Mouse (Mus musculus): ENCODE data around the gene Ankrd36. TPM values are rescaled to one million over a fixed set of nuclear protein-coding genes. Genes with fewer than 3 reads are reported as not detected.
"Not testable (repeated sequence)": the region's sequence is repeated elsewhere in the genome, so short reads cannot be mapped to it uniquely, and the experiment has no call there.

Ankrd36 gene
- total RNA-seq (2017): not detected in 2 replicates

- no peak for ATAC-seq (replicated peaks in 1 of 2; ENCODE audit: insufficient read depth in 1 of 2, low FRiP score in 2 of 2, low TSS enrichment in 1 of 2, low read depth in 1 of 2, poor library complexity in 2 of 2, severe bottlenecking in 2 of 2)
Measured at GRCm38 (mm10) chr11:5569474-5569873, at the start of gene Ankrd36. TSS of gene Ankrd36 (plus strand) at chr11:5569684.

GRCm38 (mm10) chr11:5520412-5521265 is 48.8 kb upstream of the Ankrd36 start, which contains the start of gene Xbp1:
TSS of gene Xbp1 (plus strand) at chr11:5520659.
- peak; percentile 95 to 96 for ATAC-seq (replicated peaks in 1 of 2; ENCODE audit: insufficient read depth in 1 of 2, low FRiP score in 2 of 2, low TSS enrichment in 1 of 2, low read depth in 1 of 2, poor library complexity in 2 of 2, severe bottlenecking in 2 of 2)

- 0 out of 4 replicates have a peak, but pooled peaks of 1 of the 2 experiments have one; percentile 3 for ATAC-seq (replicated peaks in 1 of 2; ENCODE audit: insufficient read depth in 1 of 2, low FRiP score in 2 of 2, low TSS enrichment in 1 of 2, low read depth in 1 of 2, poor library complexity in 2 of 2, severe bottlenecking in 2 of 2)
Measured at GRCm38 (mm10) chr11:5521266-5521515, 48.3 kb upstream of the Ankrd36 start.

GRCm38 (mm10) chr11:5521516-5522291 is 47.8 kb upstream of the Ankrd36 start:
- ATAC-seq (replicated peaks in 1 of 2; ENCODE audit: insufficient read depth in 1 of 2, low FRiP score in 2 of 2, low TSS enrichment in 1 of 2, low read depth in 1 of 2, poor library complexity in 2 of 2, severe bottlenecking in 2 of 2): peak; percentile 51 to 57

GRCm38 (mm10) chr11:5522798-5523415 is 46.6 kb upstream of the Ankrd36 start:
- ATAC-seq (replicated peaks in 1 of 2; ENCODE audit: insufficient read depth in 1 of 2, low FRiP score in 2 of 2, low TSS enrichment in 1 of 2, low read depth in 1 of 2, poor library complexity in 2 of 2, severe bottlenecking in 2 of 2): no peak

- ATAC-seq (replicated peaks in 1 of 2; ENCODE audit: insufficient read depth in 1 of 2, low FRiP score in 2 of 2, low TSS enrichment in 1 of 2, low read depth in 1 of 2, poor library complexity in 2 of 2, severe bottlenecking in 2 of 2): no peak
Measured at GRCm38 (mm10) chr11:5525418-5525817, 44.1 kb upstream of the Ankrd36 start.

GRCm38 (mm10) chr11:5526573-5527439 is 42.7 kb upstream of the Ankrd36 start:
- ATAC-seq (replicated peaks in 1 of 2; ENCODE audit: insufficient read depth in 1 of 2, low FRiP score in 2 of 2, low TSS enrichment in 1 of 2, low read depth in 1 of 2, poor library complexity in 2 of 2, severe bottlenecking in 2 of 2): no peak

GRCm38 (mm10) chr11:5527865-5528523 is 41.5 kb upstream of the Ankrd36 start:
- no peak for ATAC-seq (replicated peaks in 1 of 2; ENCODE audit: insufficient read depth in 1 of 2, low FRiP score in 2 of 2, low TSS enrichment in 1 of 2, low read depth in 1 of 2, poor library complexity in 2 of 2, severe bottlenecking in 2 of 2)

GRCm38 (mm10) chr11:5528841-5529240 is 40.6 kb upstream of the Ankrd36 start:
- no peak for ATAC-seq (replicated peaks in 1 of 2; ENCODE audit: insufficient read depth in 1 of 2, low FRiP score in 2 of 2, low TSS enrichment in 1 of 2, low read depth in 1 of 2, poor library complexity in 2 of 2, severe bottlenecking in 2 of 2)

GRCm38 (mm10) chr11:5530172-5530571 is 39.3 kb upstream of the Ankrd36 start:
- no peak for ATAC-seq (replicated peaks in 1 of 2; ENCODE audit: insufficient read depth in 1 of 2, low FRiP score in 2 of 2, low TSS enrichment in 1 of 2, low read depth in 1 of 2, poor library complexity in 2 of 2, severe bottlenecking in 2 of 2)

GRCm38 (mm10) chr11:5530717-5531116 is 38.8 kb upstream of the Ankrd36 start:
- ATAC-seq (replicated peaks in 1 of 2; ENCODE audit: insufficient read depth in 1 of 2, low FRiP score in 2 of 2, low TSS enrichment in 1 of 2, low read depth in 1 of 2, poor library complexity in 2 of 2, severe bottlenecking in 2 of 2): no peak

- ATAC-seq (replicated peaks in 1 of 2; ENCODE audit: insufficient read depth in 1 of 2, low FRiP score in 2 of 2, low TSS enrichment in 1 of 2, low read depth in 1 of 2, poor library complexity in 2 of 2, severe bottlenecking in 2 of 2): no peak
Measured at GRCm38 (mm10) chr11:5533108-5533507, 36.4 kb upstream of the Ankrd36 start.

GRCm38 (mm10) chr11:5537454-5537853 is 32.0 kb upstream of the Ankrd36 start:
- ATAC-seq (replicated peaks in 1 of 2; ENCODE audit: insufficient read depth in 1 of 2, low FRiP score in 2 of 2, low TSS enrichment in 1 of 2, low read depth in 1 of 2, poor library complexity in 2 of 2, severe bottlenecking in 2 of 2): not testable (repeated sequence)

- ATAC-seq (replicated peaks in 1 of 2; ENCODE audit: insufficient read depth in 1 of 2, low FRiP score in 2 of 2, low TSS enrichment in 1 of 2, low read depth in 1 of 2, poor library complexity in 2 of 2, severe bottlenecking in 2 of 2): no peak
Measured at GRCm38 (mm10) chr11:5540331-5540730, 29.2 kb upstream of the Ankrd36 start.

GRCm38 (mm10) chr11:5541230-5541798 is 28.2 kb upstream of the Ankrd36 start:
- no peak for ATAC-seq (replicated peaks in 1 of 2; ENCODE audit: insufficient read depth in 1 of 2, low FRiP score in 2 of 2, low TSS enrichment in 1 of 2, low read depth in 1 of 2, poor library complexity in 2 of 2, severe bottlenecking in 2 of 2)

GRCm38 (mm10) chr11:5541799-5542481 is 27.5 kb upstream of the Ankrd36 start, which contains the start of gene Ccdc117:
TSS of gene Ccdc117 (minus strand) at chr11:5542187.
- ATAC-seq (replicated peaks in 1 of 2; ENCODE audit: insufficient read depth in 1 of 2, low FRiP score in 2 of 2, low TSS enrichment in 1 of 2, low read depth in 1 of 2, poor library complexity in 2 of 2, severe bottlenecking in 2 of 2): peak; percentile 97 to 98

Measured in hematopoietic stem cell, adult 5-6 weeks (primary cell).